Mouse (Mus musculus) thymus, postnatal 36 days (tissue): ENCODE measurements around the gene Phactr1.
"Not testable (repeated sequence)": the region's sequence is repeated elsewhere in the genome, so short reads cannot be mapped to it uniquely, and the experiment has no call there.

Experiments
- DNase-seq, 2 experiments: peaks; one replicate each; pipeline ENCODE4 v3.0.0; 2022; ENCODE audit warnings: mixed read lengths in 2 of 2

Gene Phactr1

GRCm38 (mm10) chr13:42932046-42932445 is 251.6 kb downstream of the Phactr1 start:
- DNase-seq: no peak

GRCm38 (mm10) chr13:42934538-42935126 is 254.2 kb downstream of the Phactr1 start:
- DNase-seq: no peak

- no peak for DNase-seq
These were observed 257.4 kb downstream of the Phactr1 start for GRCm38 (mm10) chr13:42937871-42938270.

GRCm38 (mm10) chr13:42938346-42938745 is 257.9 kb downstream of the Phactr1 start:
- no peak for DNase-seq

- no peak for DNase-seq
These were observed 259.8 kb downstream of the Phactr1 start for GRCm38 (mm10) chr13:42940271-42940670.

GRCm38 (mm10) chr13:42944106-42944505 is 263.7 kb downstream of the Phactr1 start:
- DNase-seq: no peak

- not testable (repeated sequence) for DNase-seq
These were observed 264.8 kb downstream of the Phactr1 start for GRCm38 (mm10) chr13:42945201-42945600.

GRCm38 (mm10) chr13:42948717-42949265 is 268.4 kb downstream of the Phactr1 start:
- no peak for DNase-seq

GRCm38 (mm10) chr13:42949336-42949735 is 268.9 kb downstream of the Phactr1 start:
- DNase-seq: no peak

GRCm38 (mm10) chr13:42950056-42950455 is 269.6 kb downstream of the Phactr1 start:
- no peak for DNase-seq

- no peak for DNase-seq
These were observed 271.8 kb downstream of the Phactr1 start for GRCm38 (mm10) chr13:42952037-42952721.

GRCm38 (mm10) chr13:42953071-42953470 is 272.6 kb downstream of the Phactr1 start:
- no peak for DNase-seq

GRCm38 (mm10) chr13:42954116-42954515 is 273.7 kb downstream of the Phactr1 start:
- DNase-seq: no peak

GRCm38 (mm10) chr13:42956327-42956726 is 275.9 kb downstream of the Phactr1 start:
- DNase-seq: no peak

- no peak for DNase-seq
These were observed 277.4 kb downstream of the Phactr1 start for GRCm38 (mm10) chr13:42957856-42958255.

- no peak for DNase-seq
These were observed 278.4 kb downstream of the Phactr1 start for GRCm38 (mm10) chr13:42958867-42959266.

GRCm38 (mm10) chr13:42961561-42961960 is 281.1 kb downstream of the Phactr1 start:
- DNase-seq: no peak

- DNase-seq: no peak
These were observed 288.1 kb downstream of the Phactr1 start for GRCm38 (mm10) chr13:42968537-42968936.

GRCm38 (mm10) chr13:42973561-42973960 is 293.1 kb downstream of the Phactr1 start:
- DNase-seq: no peak

- DNase-seq: no peak
These were observed 293.5 kb downstream of the Phactr1 start for GRCm38 (mm10) chr13:42973961-42974360.

- DNase-seq: no peak
These were observed 294.1 kb downstream of the Phactr1 start for GRCm38 (mm10) chr13:42974506-42974905.

- DNase-seq: no peak
These were observed 295.7 kb downstream of the Phactr1 start for GRCm38 (mm10) chr13:42976144-42976543.

- no peak for DNase-seq
These were observed 296.5 kb downstream of the Phactr1 start for GRCm38 (mm10) chr13:42976967-42977366.

- no peak for DNase-seq
These were observed 300.2 kb downstream of the Phactr1 start for GRCm38 (mm10) chr13:42980581-42980980.
